Mouse (Mus musculus) hindbrain, postnatal 0 days (tissue): Measurements from ENCODE around the gene Cdc42se1. TPM values are rescaled to one million over a fixed set of nuclear protein-coding genes. Genes with fewer than 3 reads are reported as not detected.

Experiments
- ATAC-seq: fragments of 200-750 bp; cut with Nextera tagmentation; 2 replicates; pipeline ENCODE4 v1.8.0; 2017; ENCODE audit warnings: mild to moderate bottlenecking, moderate TSS enrichment, moderate library complexity
- DNase-seq: peaks from one replicate; pipeline ENCODE4 v3.0.0-alpha.2; 2015; ENCODE audit warnings: low spot score
- H3K27ac ChIP-seq: fragments of 300-500 bp; sonication (generic); 2 replicates; pipeline ENCODE4 v1.5.1; 2014; ENCODE audit warnings: mild to moderate bottlenecking
- H3K27me3 ChIP-seq: fragments of 300-500 bp; sonication (generic); 2 replicates; pipeline ENCODE4 v1.6.1; 2014; ENCODE audit warnings: low read length, mixed read lengths; ENCODE audit not compliant: insufficient read depth
- H3K36me3 ChIP-seq: fragments of 300-500 bp; sonication (generic); 2 replicates; pipeline ENCODE4 v1.6.1; 2014; ENCODE audit warnings: low read length, mixed read lengths; ENCODE audit not compliant: insufficient read depth
- H3K4me1 ChIP-seq: fragments of 300-500 bp; sonication (generic); 2 replicates; pipeline ENCODE4 v1.6.1; 2014; ENCODE audit warnings: antibody characterized with exemption, low read length, mixed read lengths; ENCODE audit not compliant: insufficient read depth
- H3K4me2 ChIP-seq: fragments of 300-500 bp; sonication (generic); 2 replicates; pipeline ENCODE4 v1.6.1; 2014; ENCODE audit warnings: low read depth, mild to moderate bottlenecking, low read length, moderate library complexity, mixed read lengths
- H3K4me3 ChIP-seq: fragments of 300-500 bp; sonication (generic); 2 replicates; pipeline ENCODE4 v1.5.1; 2014; ENCODE audit warnings: low read length
- H3K9ac ChIP-seq: fragments of 300-500 bp; sonication (generic); replicated peaks from 2 replicates; pipeline ENCODE4 v1.6.1; 2014; ENCODE audit warnings: mild to moderate bottlenecking, low read length, moderate library complexity, mixed read lengths
- H3K9me3 ChIP-seq: fragments of 300-500 bp; sonication (generic); 2 replicates; pipeline ENCODE4 v1.6.1; 2016; ENCODE audit warnings: low read length, mixed read lengths
- CTCF ChIP-seq: IDR thresholded peaks from 2 replicates; pipeline ENCODE4 v1.5.1; 2016; ENCODE audit warnings: antibody characterized with exemption, control low read depth, low read depth
- WGBS: fragments of 180-500 bp; shearing (Covaris S2); extraction: QIAGEN DNeasy Blood & Tissue Kit; methylation state at CpG from one replicate; pipeline ENCODE4 v1.1.7; 2014; 5-methylcytosine and 5-hydroxymethylcytosine counted together
- polyA plus RNA-seq: library from polyadenylated mRNA; unstranded; fragments of >200 nt; fragmentation: Nextera tagmentation; extraction: Ambion mirVana; gene quantifications from 2 replicates; pipeline ENCODE4 v1.2.1, GENCODE M21; 2015
- total RNA-seq: library from RNA; depleted of rRNA; stranded (reverse); fragments of >200 nt; gene quantifications from 2 replicates; pipeline ENCODE4 v1.2.3, GENCODE M21; 2014

Cdc42se1 gene
- total and polyA plus RNA-seq, 2 experiments from 2014 or later, result 54.0 to 60.4 TPM

DNA sequence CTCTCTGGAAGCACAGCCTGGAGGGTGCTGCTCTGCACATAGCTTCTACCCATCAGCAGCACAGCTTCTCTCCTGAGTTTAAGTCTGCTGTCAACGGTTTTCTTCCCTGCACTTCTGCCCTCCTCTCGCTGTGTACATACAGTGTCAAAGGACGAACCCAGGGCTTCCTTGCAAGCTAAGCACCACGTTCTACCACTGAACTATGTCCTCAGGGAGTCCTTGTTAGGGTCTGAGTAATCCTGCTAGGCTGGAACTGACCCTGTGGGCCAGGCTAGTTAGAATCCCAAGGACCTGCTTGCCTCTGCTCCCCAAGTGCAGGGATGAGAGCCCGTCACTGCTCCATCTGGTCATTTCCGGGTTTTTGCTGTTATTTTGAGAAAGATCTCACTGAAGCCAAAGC lies 41.6 kb upstream of the Cdc42se1 start:
- Histone ChIP-seq H3K9ac (no peak overlapping the region), H3K36me3 (peaks cover 51% of the 10 kb centered on the region), H3K9me3 (no peaks in the 10 kb centered on the region), H3K27me3 (no peaks in the 10 kb centered on the region), H3K4me3 (no peak overlapping the region), H3K4me2 (no peak overlapping the region), H3K4me1 (no peaks in the 10 kb centered on the region), H3K27ac (no peak overlapping the region)
- TF ChIP-seq CTCF, result no peak
- 88% methylated on average over 6 of the region's 6 CpGs for WGBS
- no peak for ATAC-seq
- no peak for DNase-seq

DNA sequence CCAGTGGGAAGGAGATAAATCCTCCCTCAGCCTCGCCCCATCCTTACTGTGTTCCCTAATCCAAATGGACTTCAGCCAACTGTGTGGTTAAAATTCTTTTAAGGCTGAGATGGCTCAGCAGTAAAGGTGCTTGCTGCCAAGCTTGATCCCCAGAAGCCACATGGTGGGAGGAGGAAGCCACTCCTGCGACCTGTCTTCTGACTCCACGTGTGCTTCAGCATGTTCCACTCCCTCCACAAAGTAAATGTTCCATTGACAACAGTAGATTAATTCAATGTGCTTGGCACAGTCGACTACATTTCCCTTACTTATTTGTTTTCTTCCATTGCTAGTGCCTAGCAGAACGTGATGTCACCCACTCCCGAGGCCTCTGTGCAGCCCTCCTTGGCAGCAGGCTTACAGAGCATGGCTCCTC lies 33.8 kb upstream of the Cdc42se1 start:
- WGBS, result 55% methylated on average over 6 of the region's 6 CpGs
- H3K4me3 ChIP-seq, result no peak overlapping the region
- ATAC-seq, result no peak

DNA sequence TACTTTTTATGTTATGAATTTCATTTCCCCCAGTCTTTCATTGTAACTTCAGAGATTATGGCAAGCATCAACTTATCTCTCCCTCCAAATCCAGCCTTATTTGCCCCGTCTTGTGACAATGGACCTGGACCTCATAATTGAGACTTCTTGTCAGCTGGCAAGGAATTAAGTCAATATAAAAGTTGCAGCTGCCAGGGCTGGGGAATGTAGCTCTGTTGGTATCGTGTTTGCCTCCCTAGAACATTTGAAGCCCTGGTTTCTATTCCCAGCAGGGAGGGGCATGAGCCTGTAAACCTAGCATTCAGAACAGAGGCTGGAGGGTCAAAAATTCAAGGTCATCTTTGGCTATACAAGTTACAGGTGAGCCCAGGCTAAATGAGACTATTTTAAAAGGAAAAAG lies 32.8 kb upstream of the Cdc42se1 start:
- Histone ChIP-seq H3K9me3 (no peaks in the 10 kb centered on the region), H3K4me2 (no peak overlapping the region), H3K4me1 (no peaks in the 10 kb centered on the region), H3K4me3 (no peak overlapping the region), H3K27ac (no peak overlapping the region), H3K9ac (no peak overlapping the region), H3K36me3 (peaks cover 30% of the 10 kb centered on the region), H3K27me3 (no peaks in the 10 kb centered on the region)
- ATAC-seq (no peak), DNase-seq (no peak)
- WGBS, result 84% methylated on average over 2 of the region's 2 CpGs
- TF ChIP-seq CTCF, result no peak

More for the DNA sequence above, 33.8 kb upstream of the Cdc42se1 start:
- no peak for TF ChIP-seq CTCF
- Histone ChIP-seq H3K27ac (no peak overlapping the region), H3K4me2 (no peak overlapping the region), H3K27me3 (no peaks in the 10 kb centered on the region), H3K36me3 (peaks cover 34% of the 10 kb centered on the region), H3K9me3 (no peaks in the 10 kb centered on the region), H3K4me1 (no peaks in the 10 kb centered on the region), H3K9ac (no peak overlapping the region)
- DNase-seq, result peak; percentile 46

DNA sequence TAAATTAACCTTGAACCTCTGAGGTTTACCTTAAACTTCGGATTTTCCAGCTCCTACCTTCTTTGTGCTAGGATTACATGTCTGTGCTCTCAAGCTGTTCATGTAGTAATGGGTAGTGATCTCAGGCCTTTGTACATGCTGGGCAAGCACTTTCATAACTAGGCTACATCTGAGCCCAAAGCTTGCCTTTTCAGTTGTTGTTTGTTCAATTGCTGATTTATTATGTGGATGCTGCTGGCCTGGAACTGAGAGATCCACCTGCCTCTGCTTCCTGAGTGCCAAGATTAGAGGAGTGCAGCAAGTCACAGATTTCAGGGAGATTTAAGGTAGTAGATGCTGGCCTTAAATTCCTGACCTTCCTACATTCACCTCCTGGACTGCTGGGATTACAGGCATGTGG lies 29.4 kb upstream of the Cdc42se1 start:
- Histone ChIP-seq H3K4me3 (no peak overlapping the region), H3K9ac (no peak overlapping the region), H3K4me2 (no peak overlapping the region), H3K27ac (no peak overlapping the region), H3K36me3 (peaks cover 35% of the 10 kb centered on the region), H3K9me3 (no peaks in the 10 kb centered on the region), H3K27me3 (no peaks in the 10 kb centered on the region), H3K4me1 (no peaks in the 10 kb centered on the region)
- DNase-seq (no peak), ATAC-seq (no peak)
- WGBS, result 85% methylated on average over 1 of the region's 1 CpGs
- TF ChIP-seq CTCF, result no peak

DNA sequence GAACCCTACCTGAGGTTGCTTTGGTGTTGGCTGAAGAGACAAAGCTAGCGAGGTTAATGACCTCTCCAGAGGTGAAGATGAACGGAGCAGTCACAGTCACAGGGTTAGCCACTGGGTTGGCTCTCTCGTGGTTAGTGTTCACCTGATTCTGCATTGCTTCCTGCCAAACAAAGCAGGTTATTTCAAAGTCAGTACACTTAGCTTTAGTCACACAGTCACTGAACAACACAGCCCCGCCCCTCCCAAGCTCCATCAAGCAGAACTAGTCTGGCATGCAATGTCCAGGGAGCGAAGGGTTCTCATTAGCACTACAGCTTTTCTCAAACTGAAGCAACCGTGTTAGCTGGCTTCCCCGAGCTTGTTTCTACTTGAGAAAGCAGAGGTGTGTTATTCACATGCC lies 28.4 kb upstream of the Cdc42se1 start:
- Histone ChIP-seq H3K4me2 (no peak overlapping the region), H3K27me3 (no peaks in the 10 kb centered on the region), H3K4me3 (no peak overlapping the region), H3K9me3 (no peaks in the 10 kb centered on the region), H3K4me1 (no peaks in the 10 kb centered on the region), H3K27ac (no peak overlapping the region), H3K36me3 (peaks cover 42% of the 10 kb centered on the region), H3K9ac (no peak overlapping the region)
- TF ChIP-seq CTCF, result no peak
- WGBS, result 77% methylated on average over 7 of the region's 7 CpGs
- ATAC-seq (no peak), DNase-seq (no peak)

DNA sequence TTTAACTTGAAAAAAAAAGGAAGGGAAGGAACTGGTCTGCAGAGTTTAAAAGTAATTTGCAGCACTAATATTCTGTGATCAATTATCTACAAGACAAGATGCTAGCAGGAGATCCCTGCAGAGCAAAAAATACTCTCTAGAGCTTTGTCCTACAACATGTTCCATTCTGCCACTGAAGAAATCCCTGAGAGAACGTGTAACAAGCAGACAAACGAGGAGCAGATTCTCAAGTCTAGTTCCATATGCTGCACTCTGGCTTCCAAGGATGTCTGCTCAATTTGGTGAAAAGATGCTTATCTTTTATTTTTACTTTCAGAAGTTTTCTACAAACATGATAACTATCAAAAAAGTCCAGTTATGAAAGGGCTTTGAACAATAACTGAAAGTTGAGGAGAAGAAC lies 28.0 kb upstream of the Cdc42se1 start:
- Histone ChIP-seq H3K27ac (no peak overlapping the region), H3K4me1 (no peaks in the 10 kb centered on the region), H3K9me3 (no peaks in the 10 kb centered on the region), H3K36me3 (peaks cover 38% of the 10 kb centered on the region), H3K9ac (no peak overlapping the region), H3K4me3 (no peak overlapping the region), H3K4me2 (no peak overlapping the region), H3K27me3 (no peaks in the 10 kb centered on the region)
- TF ChIP-seq CTCF, result no peak
- no peak for ATAC-seq
- no peak for DNase-seq
- 66% methylated on average over 2 of the region's 2 CpGs for WGBS

DNA sequence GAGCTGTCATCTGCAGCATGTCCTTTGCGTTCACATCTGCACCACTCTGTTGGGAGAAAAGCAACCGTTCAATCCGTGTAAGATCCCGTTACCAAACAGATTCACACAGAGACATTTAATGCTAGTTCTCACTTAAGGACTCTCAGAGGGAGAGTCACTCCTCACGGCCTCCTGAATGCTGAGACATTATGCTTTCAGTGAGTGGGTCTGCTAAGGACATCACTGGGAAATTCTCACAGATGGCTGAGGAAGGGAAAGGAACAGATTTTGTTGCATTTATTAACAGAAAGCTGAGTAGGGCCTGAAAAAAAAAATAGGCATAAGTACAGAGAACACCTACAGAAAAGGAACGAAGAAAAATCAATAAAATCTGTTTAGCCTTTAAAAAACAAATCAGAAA lies 24.7 kb upstream of the Cdc42se1 start:
- no peaks in the 10 kb centered on the region for H3K9me3 ChIP-seq
- no peak for ATAC-seq
- H3K27ac ChIP-seq, result no peak overlapping the region
- no peak overlapping the region for H3K4me2 ChIP-seq
- H3K9ac ChIP-seq, result no peak overlapping the region
- H3K4me1 ChIP-seq, result no peaks in the 10 kb centered on the region
- 93% methylated on average over 6 of the region's 6 CpGs for WGBS
- no peak for DNase-seq
- no peak overlapping the region for H3K4me3 ChIP-seq
- TF ChIP-seq CTCF, result no peak
- H3K36me3 ChIP-seq, result peaks cover 29% of the 10 kb centered on the region
- H3K27me3 ChIP-seq, result no peaks in the 10 kb centered on the region
